Mouse (Mus musculus) T-helper 2 cell (primary cell): ENCODE measurements around the gene Tldc2.

Experiments used
- in situ Hi-C: fragments of 300-600 bp; cut with MboI, MseI; formaldehyde crosslinking; loops from one replicate; pipeline ENCODE4 v1.15.1; 2025; ENCODE audit warnings: high pct_unique_total_duplicates

The Tldc2 gene

GRCm38 (mm10) chr2:157086796-157087195 lies at the start of gene Tldc2:
TSS of gene Tldc2 (plus strand) at chr2:157087055.
- in situ Hi-C loops, result no loop called here

- in situ Hi-C loops, result no loop called here
Observed at GRCm38 (mm10) chr2:157037303-157037702, 49.6 kb upstream of the Tldc2 start.

GRCm38 (mm10) chr2:157039900-157040648 lies 46.8 kb upstream of the Tldc2 start:
- in situ Hi-C loops, result no loop called here

- in situ Hi-C loops, result no loop called here
Observed at GRCm38 (mm10) chr2:157040649-157041046, 46.2 kb upstream of the Tldc2 start.

- in situ Hi-C loops, result no loop called here
Observed at GRCm38 (mm10) chr2:157041421-157041820, 45.4 kb upstream of the Tldc2 start.

GRCm38 (mm10) chr2:157043556-157043955 lies 43.3 kb upstream of the Tldc2 start:
- in situ Hi-C loops, result no loop called here

GRCm38 (mm10) chr2:157043987-157044386 lies 42.9 kb upstream of the Tldc2 start:
- in situ Hi-C loops, result no loop called here

- in situ Hi-C loops, result no loop called here
Observed at GRCm38 (mm10) chr2:157045932-157046331, 40.9 kb upstream of the Tldc2 start.

GRCm38 (mm10) chr2:157046956-157047355 lies 39.9 kb upstream of the Tldc2 start:
- in situ Hi-C loops, result no loop called here

- in situ Hi-C loops, result no loop called here
Observed at GRCm38 (mm10) chr2:157048395-157049181, 38.3 kb upstream of the Tldc2 start.

GRCm38 (mm10) chr2:157049831-157050243 lies 37.0 kb upstream of the Tldc2 start:
- in situ Hi-C loops, result no loop called here

GRCm38 (mm10) chr2:157052448-157052847 lies 34.4 kb upstream of the Tldc2 start:
- in situ Hi-C loops, result no loop called here

GRCm38 (mm10) chr2:157053124-157053523 lies 33.7 kb upstream of the Tldc2 start:
- in situ Hi-C loops, result no loop called here

- in situ Hi-C loops, result no loop called here
Observed at GRCm38 (mm10) chr2:157053787-157054186, 33.1 kb upstream of the Tldc2 start.

GRCm38 (mm10) chr2:157054297-157054696 lies 32.6 kb upstream of the Tldc2 start:
- in situ Hi-C loops, result no loop called here

GRCm38 (mm10) chr2:157054816-157055215 lies 32.0 kb upstream of the Tldc2 start:
- in situ Hi-C loops, result no loop called here

GRCm38 (mm10) chr2:157055721-157056120 lies 31.1 kb upstream of the Tldc2 start:
- in situ Hi-C loops, result no loop called here

GRCm38 (mm10) chr2:157057186-157057585 lies 29.7 kb upstream of the Tldc2 start:
- in situ Hi-C loops, result no loop called here

GRCm38 (mm10) chr2:157057758-157058157 lies 29.1 kb upstream of the Tldc2 start:
- in situ Hi-C loops, result no loop called here

- in situ Hi-C loops, result no loop called here
Observed at GRCm38 (mm10) chr2:157058342-157058998, 28.4 kb upstream of the Tldc2 start.

- in situ Hi-C loops, result no loop called here
Observed at GRCm38 (mm10) chr2:157059166-157059565, 27.7 kb upstream of the Tldc2 start.

GRCm38 (mm10) chr2:157060037-157060436 lies 26.8 kb upstream of the Tldc2 start:
- in situ Hi-C loops, result no loop called here
